In the genomic region with DNA sequence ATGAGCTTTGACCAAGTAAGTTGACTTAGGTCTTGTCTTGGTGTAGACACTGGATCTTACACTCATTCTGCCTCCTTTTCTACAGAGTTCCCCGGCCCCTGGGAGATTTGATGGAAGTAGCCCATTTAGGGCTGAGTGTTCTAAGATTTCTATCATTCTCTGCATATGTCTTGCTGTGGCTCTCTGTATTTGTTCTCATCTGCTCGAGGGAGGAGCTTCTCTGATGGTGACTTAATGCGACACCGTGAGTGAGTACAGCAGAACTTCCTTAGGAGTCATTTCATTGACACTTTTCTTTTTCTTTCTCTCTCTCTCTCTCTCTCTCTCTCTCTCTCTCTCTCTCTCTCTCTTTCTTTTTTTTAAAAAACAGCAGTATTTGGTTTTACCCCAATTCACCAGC, we compare ENCODE assay signal across 24 mouse cellular contexts. TPM values are rescaled to one million over a fixed set of nuclear protein-coding genes. Genes with fewer than 3 reads are reported as not detected.
A peak's percentile ranks its signal among the peaks of the same experiment; 100 is the strongest.
DNase-seq lines count a peak whose midpoint lies in the region; ATAC-seq and TF ChIP-seq lines count a peak whose summit lies in the region.
"Had no signal": no experiment of that assay in that cellular context is flagged by ENCODE, and none has a peak within 500 bp of the region (broad histone marks: within the 10 kb centered on the region; RNA-seq: fewer than 3 reads in every experiment).

No protein-coding gene starts in this region.

- WGBS in hindbrain, postnatal 0 days, result 86% methylated on average over 4 of the region's 4 CpGs
- 72% methylated on average over 4 of the region's 4 CpGs for WGBS in liver, embryonic 12.5 days (ENCODE audit: insufficient replicate concordance)

- no peaks in the 10 kb centered on the region for H3K4me1 ChIP-seq in hindbrain, postnatal 0 days (ENCODE audit: insufficient read depth, low read length)
- H3K4me1 ChIP-seq in liver, embryonic 12.5 days, result 0 out of 2 replicates have a peak, but pooled peaks cover 3% of the 10 kb centered on the region
- H3K4me1 ChIP-seq: embryonic facial prominence, embryonic 10.5 days; embryonic facial prominence, embryonic 12.5 days; forebrain, embryonic 13.5 days had no signal

- TF ChIP-seq CTCF in hindbrain, postnatal 0 days (IDR thresholded peaks at IDR 0.05; ENCODE audit: low read depth), result no peak

- H3K9ac ChIP-seq in hindbrain, postnatal 0 days (replicated peaks; ENCODE audit: low read length), result no peak overlapping the region
- H3K9ac ChIP-seq in liver, embryonic 12.5 days, result no peak overlapping the region
- H3K9ac ChIP-seq: embryonic facial prominence, embryonic 12.5 days; forebrain, embryonic 13.5 days; forebrain, embryonic 15.5 days; forebrain, postnatal 0 days had no signal

- H3K27ac ChIP-seq in hindbrain, postnatal 0 days, result no peak overlapping the region
- H3K27ac ChIP-seq in liver, embryonic 12.5 days, result no peak overlapping the region
- H3K27ac ChIP-seq: embryonic facial prominence, embryonic 10.5 days; embryonic facial prominence, embryonic 12.5 days; forebrain, embryonic 13.5 days; forebrain, embryonic 15.5 days had no signal

- H3K4me3 ChIP-seq in hindbrain, postnatal 0 days (ENCODE audit: low read length), result no peak overlapping the region
- no peak overlapping the region for H3K4me3 ChIP-seq in liver, embryonic 12.5 days
- H3K4me3 ChIP-seq: embryonic facial prominence, embryonic 10.5 days; embryonic facial prominence, embryonic 12.5 days; forebrain, embryonic 13.5 days; forebrain, embryonic 15.5 days had no signal

- H3K27me3 ChIP-seq in hindbrain, postnatal 0 days (ENCODE audit: insufficient read depth, low read length), result no peaks in the 10 kb centered on the region
- H3K27me3 ChIP-seq in liver, embryonic 12.5 days (replicated peaks), result no peaks in the 10 kb centered on the region
- H3K27me3 ChIP-seq: embryonic facial prominence, embryonic 12.5 days; forebrain, embryonic 13.5 days; forebrain, embryonic 15.5 days had no signal

- H3K4me2 ChIP-seq in hindbrain, postnatal 0 days (ENCODE audit: low read depth, low read length), result no peak overlapping the region
- H3K4me2 ChIP-seq in liver, embryonic 12.5 days, result no peak overlapping the region
- H3K4me2 ChIP-seq: embryonic facial prominence, embryonic 12.5 days; forebrain, embryonic 13.5 days; forebrain, embryonic 15.5 days had no signal

- no peak for DNase-seq in hindbrain, postnatal 0 days (ENCODE audit: low spot score)
- DNase-seq in heart, postnatal 4 days, result no peak
- DNase-seq in lung, postnatal 10 days, result no peak
- DNase-seq: adrenal gland, adult 2 months; adrenal gland, postnatal 14 days; adrenal gland, postnatal 36 days; cerebellum, adult 11-12 months; cerebellum, adult 2 months; cerebellum, adult 9-10 months; cerebellum, postnatal 10 days; cerebellum, postnatal 25 days; forebrain, postnatal 0 days had no signal

- ATAC-seq in CD4-positive, CD25-positive, alpha-beta regulatory T cell, adult 4 months, result peak; percentile 70
- ATAC-seq in activated CD4-positive, CD25-positive, alpha-beta regulatory T cell, adult 4 months, result peak; percentile 36
- ATAC-seq in inflammation-experienced regulatory T-cells, adult 6 months, result peak; percentile 52
- no peak for ATAC-seq in hindbrain, postnatal 0 days
- no peak for ATAC-seq in liver, embryonic 12.5 days
- ATAC-seq: forebrain, embryonic 13.5 days; forebrain, embryonic 15.5 days; forebrain, postnatal 0 days; Patski had no signal

- H3K36me3 ChIP-seq in hindbrain, postnatal 0 days (ENCODE audit: insufficient read depth, low read length), result no peaks in the 10 kb centered on the region
- H3K36me3 ChIP-seq in liver, embryonic 12.5 days, result no peaks in the 10 kb centered on the region
- H3K36me3 ChIP-seq: embryonic facial prominence, embryonic 10.5 days; embryonic facial prominence, embryonic 12.5 days; forebrain, embryonic 15.5 days; G1E had no signal

- H3K9me3 ChIP-seq in hindbrain, postnatal 0 days (ENCODE audit: low read length), result no peaks in the 10 kb centered on the region
- no peaks in the 10 kb centered on the region for H3K9me3 ChIP-seq in liver, embryonic 12.5 days (replicated peaks)
- H3K9me3 ChIP-seq: embryonic facial prominence, embryonic 10.5 days; embryonic facial prominence, embryonic 12.5 days; forebrain, embryonic 13.5 days; forebrain, embryonic 15.5 days; G1E had no signal

RNA-seq across cellular contexts. Expression of a gene that starts 38.3 kb away (rescaled TPM):
- polyA plus RNA-seq in CD4-positive, CD25-positive, alpha-beta regulatory T cell, adult 4 months (2017; shearing (Covaris generic)), result 10 to 100 TPM; 12.2 to 16.1 TPM
- 10 to 100 TPM in 1 of 2 experiments, 1 to 10 TPM in 1; 7.8 to 10.6 TPM for polyA plus RNA-seq in activated CD4-positive, CD25-positive, alpha-beta regulatory T cell, adult 4 months (2017; shearing (Covaris generic))
- 10 to 100 TPM in 2 of 3 experiments, 1 to 10 TPM in 1; 9.4 to 20.7 (median 16.5) TPM for polyA plus RNA-seq in inflammation-experienced regulatory T-cells, adult 6 months (2017; shearing (Covaris generic))
- total RNA-seq in hindbrain, postnatal 0 days (2014; rRNA removed), result 58.4 and 79.1 TPM in 2 replicates
- polyA plus RNA-seq in hindbrain, postnatal 0 days (2015; fragmentation: Nextera tagmentation; extraction: Ambion mirVana), result 25.1 and 27.9 TPM in 2 replicates
- 1 to 10 TPM; 2.3 to 3.1 TPM for total RNA-seq in heart, postnatal 4 days (2021)
- polyA plus RNA-seq in liver, embryonic 12.5 days (2016; fragmentation: Nextera tagmentation; extraction: Ambion mirVana), result 2.4 and 2.9 TPM in 2 replicates

RNA-seq across cellular contexts. Expression of a gene that starts 45.4 kb away (rescaled TPM):
- 1 to 10 TPM; 2.0 to 3.1 TPM for polyA plus RNA-seq in CD4-positive, CD25-positive, alpha-beta regulatory T cell, adult 4 months (2017; shearing (Covaris generic))
- polyA plus RNA-seq in activated CD4-positive, CD25-positive, alpha-beta regulatory T cell, adult 4 months (2017; shearing (Covaris generic)), result 1 to 10 TPM; 1.9 to 3.1 TPM
- polyA plus RNA-seq in inflammation-experienced regulatory T-cells, adult 6 months (2017; shearing (Covaris generic)), result 1 to 10 TPM in 2 of 3 experiments, under 1 TPM in 1; 0.45 to 4.0 (median 2.7) TPM
- not detected in 2 replicates for total RNA-seq in hindbrain, postnatal 0 days (2014; rRNA removed)
- not detected in 2 replicates for polyA plus RNA-seq in hindbrain, postnatal 0 days (2015; fragmentation: Nextera tagmentation; extraction: Ambion mirVana)
- total RNA-seq in heart, postnatal 4 days (2021), result not detected
- polyA plus RNA-seq in liver, embryonic 12.5 days (2016; fragmentation: Nextera tagmentation; extraction: Ambion mirVana), result 0.22 TPM in 1 of 2 replicates, not detected in the other
- total RNA-seq: adrenal gland, postnatal 36 days; forebrain, postnatal 0 days; G1E had no signal
- polyA plus RNA-seq: cerebellum, adult 2 months; embryonic facial prominence, embryonic 10.5 days; embryonic facial prominence, embryonic 12.5 days; embryonic facial prominence, embryonic 14.5 days; forebrain, embryonic 11.5 days; forebrain, embryonic 13.5 days; forebrain, embryonic 15.5 days; forebrain, postnatal 0 days; G1E; Patski had no signal

Comparison
In these comparisons a context has a peak if more than half of its experiments do, and no peak if none do; other contexts are left out.
1. ATAC-seq: peak in CD4-positive, CD25-positive, alpha-beta regulatory T cell, adult 4 months (single experiment), activated CD4-positive, CD25-positive, alpha-beta regulatory T cell, adult 4 months (single experiment) and inflammation-experienced regulatory T-cells, adult 6 months (single experiment); none in hindbrain, postnatal 0 days (single experiment) and liver, embryonic 12.5 days (single experiment).